In the genomic region with DNA sequence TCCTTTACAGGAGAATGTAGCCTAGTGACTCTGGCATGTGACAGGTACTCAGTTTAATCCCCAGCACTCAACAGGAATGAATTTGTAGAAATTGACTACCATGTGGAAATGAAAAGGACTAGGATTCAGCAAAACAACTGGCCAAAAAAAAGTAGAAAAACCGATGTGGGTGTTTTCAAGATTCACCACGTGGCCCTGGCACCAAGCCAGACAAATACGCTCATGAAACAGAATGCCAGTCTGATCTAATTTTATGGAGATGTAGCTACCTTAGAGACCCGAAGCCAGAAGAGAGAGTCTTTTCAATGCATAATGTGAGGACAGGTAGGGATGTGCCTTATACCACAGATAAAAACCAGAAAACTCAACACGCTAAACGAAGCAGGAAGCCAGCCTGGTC, we compare ENCODE assay signal across 14 mouse cellular contexts. TPM values are rescaled to one million over a fixed set of nuclear protein-coding genes. Genes with fewer than 3 reads are reported as not detected.
DNase-seq lines count a peak whose midpoint lies in the region; ATAC-seq and TF ChIP-seq lines count a peak whose summit lies in the region.
"Had no signal": no experiment of that assay in that cellular context is flagged by ENCODE, and none has a peak within 500 bp of the region (broad histone marks: within the 10 kb centered on the region; RNA-seq: fewer than 3 reads in every experiment).

No protein-coding gene starts in this region.

- DNase-seq in heart, adult 2 months = no peak
- DNase-seq in midbrain, embryonic 14.5 days = peak; percentile 60
- DNase-seq in midbrain, embryonic 10.5 days (ENCODE audit: low spot score) = no peak
- DNase-seq in CD8-positive naive resting alpha-beta T cell, adult 2 months (ENCODE audit: low read depth in 2 of 2, low spot score in 2 of 2) = peak; percentile 4 to 9
- DNase-seq in induced T-regulatory cell, adult 2 months (ENCODE audit: low read depth) = peak; percentile 60
- no peak for DNase-seq in layer of hippocampus, adult 11-12 months (ENCODE audit: low spot score)
- DNase-seq: gastrocnemius, postnatal 25 days; heart, postnatal 36 days; kidney, adult 2 months had no signal

- TF ChIP-seq POLR2A in heart, adult 2 months (IDR thresholded peaks at IDR 0.05; ENCODE audit: insufficient read depth, low read depth, low read length) = no peak

- intact Hi-C loops in heart, adult 2 months (cut with DNase I) = loop anchor here (5.0 kb wide), 2 partner anchors 38 to 62 kb away; no protein-coding TSS in a partner anchor

- H3K9me3 ChIP-seq in heart, embryonic 12.5 days (replicated peaks) = no peaks in the 10 kb centered on the region
- no peaks in the 10 kb centered on the region for H3K9me3 ChIP-seq in midbrain, embryonic 14.5 days (ENCODE audit: control insufficient read depth, low read length)
- no peaks in the 10 kb centered on the region for H3K9me3 ChIP-seq in midbrain, embryonic 10.5 days (replicated peaks)
- H3K9me3 ChIP-seq: limb, embryonic 12.5 days; lung, embryonic 15.5 days; midbrain, embryonic 12.5 days had no signal

- TF ChIP-seq EP300 in heart, adult 2 months (IDR thresholded peaks at IDR 0.05; ENCODE audit: insufficient read depth, low read depth, low read length) = no peak

- WGBS in heart, embryonic 12.5 days = 52% methylated on average over 6 of the region's 6 CpGs
- WGBS in heart, adult 2 months = 47% methylated on average over 6 of the region's 6 CpGs
- WGBS in midbrain, embryonic 14.5 days = 68% methylated on average over 6 of the region's 6 CpGs
- 92% methylated on average over 6 of the region's 6 CpGs for WGBS in midbrain, embryonic 10.5 days

- H3K4me3 ChIP-seq in heart, embryonic 12.5 days = no peak overlapping the region
- no peak overlapping the region for H3K4me3 ChIP-seq in heart, adult 2 months
- no peak overlapping the region for H3K4me3 ChIP-seq in midbrain, embryonic 14.5 days (replicated peaks; ENCODE audit: low read depth, low read length)
- H3K4me3 ChIP-seq in midbrain, embryonic 10.5 days = no peak overlapping the region
- H3K4me3 ChIP-seq: limb, embryonic 12.5 days; lung, embryonic 15.5 days; midbrain, embryonic 12.5 days had no signal

- no peaks in the 10 kb centered on the region for H3K36me3 ChIP-seq in heart, embryonic 12.5 days
- H3K36me3 ChIP-seq in heart, adult 2 months (ENCODE audit: control insufficient read depth, insufficient read depth, low read length) = no peaks in the 10 kb centered on the region
- no peaks in the 10 kb centered on the region for H3K36me3 ChIP-seq in midbrain, embryonic 14.5 days (ENCODE audit: control insufficient read depth, insufficient read depth, low read length)
- no peaks in the 10 kb centered on the region for H3K36me3 ChIP-seq in midbrain, embryonic 10.5 days
- H3K36me3 ChIP-seq: limb, embryonic 12.5 days; lung, embryonic 15.5 days; midbrain, embryonic 12.5 days had no signal

- no peaks in the 10 kb centered on the region for H3K27me3 ChIP-seq in heart, embryonic 12.5 days (replicated peaks)
- no peaks in the 10 kb centered on the region for H3K27me3 ChIP-seq in heart, adult 2 months (ENCODE audit: control insufficient read depth, insufficient read depth, low read length)
- H3K27me3 ChIP-seq in midbrain, embryonic 14.5 days (ENCODE audit: control insufficient read depth, insufficient read depth, low read length) = no peaks in the 10 kb centered on the region
- no peaks in the 10 kb centered on the region for H3K27me3 ChIP-seq in midbrain, embryonic 10.5 days (ENCODE audit: low read depth, poor library complexity, severe bottlenecking)
- H3K27me3 ChIP-seq: limb, embryonic 12.5 days; lung, embryonic 15.5 days; midbrain, embryonic 12.5 days had no signal

- no peak for ATAC-seq in heart, embryonic 12.5 days (ENCODE audit: insufficient number of reproducible peaks, low FRiP score)
- no peak for ATAC-seq in midbrain, embryonic 14.5 days (ENCODE audit: low FRiP score, low TSS enrichment)
- no peak for ATAC-seq in megakaryocyte, adult 5-6 weeks (ENCODE audit: poor library complexity, severe bottlenecking)

- peaks cover 35% of the 10 kb centered on the region for H3K4me1 ChIP-seq in heart, embryonic 12.5 days (replicated peaks)
- no peaks in the 10 kb centered on the region for H3K4me1 ChIP-seq in heart, adult 2 months (ENCODE audit: control insufficient read depth, insufficient read depth, low read length)
- H3K4me1 ChIP-seq in midbrain, embryonic 14.5 days (ENCODE audit: control insufficient read depth, insufficient read depth, low read length) = 0 out of 2 replicates have a peak, but pooled peaks cover 2% of the 10 kb centered on the region
- H3K4me1 ChIP-seq in midbrain, embryonic 10.5 days = peaks cover 16% of the 10 kb centered on the region

- TF ChIP-seq CTCF in heart, adult 2 months (IDR thresholded peaks at IDR 0.05) = no peak

- no peak overlapping the region for H3K9ac ChIP-seq in heart, embryonic 12.5 days
- H3K9ac ChIP-seq in heart, adult 2 months (ENCODE audit: low read depth, low read length) = no peak overlapping the region
- H3K9ac ChIP-seq in midbrain, embryonic 14.5 days (replicated peaks; ENCODE audit: low read length) = no peak overlapping the region
- H3K9ac ChIP-seq: limb, embryonic 12.5 days; lung, embryonic 15.5 days; midbrain, embryonic 12.5 days had no signal

- no peaks in the 10 kb centered on the region for H3K79me2 ChIP-seq in heart, adult 2 months (replicated peaks; ENCODE audit: control insufficient read depth, insufficient read depth, low read length)

- H3K27ac ChIP-seq in heart, embryonic 12.5 days (ENCODE audit: poor library complexity, severe bottlenecking) = no peak overlapping the region
- H3K27ac ChIP-seq in heart, adult 2 months = no peak overlapping the region
- peak overlapping the region; percentile 55; the same call in 1 of the 2 replicates for H3K27ac ChIP-seq in midbrain, embryonic 14.5 days (replicated peaks; ENCODE audit: low read depth, low read length)
- no peak overlapping the region for H3K27ac ChIP-seq in midbrain, embryonic 10.5 days (replicated peaks)
- H3K27ac ChIP-seq: limb, embryonic 12.5 days; lung, embryonic 15.5 days; midbrain, embryonic 12.5 days had no signal

- H3K4me2 ChIP-seq in heart, embryonic 12.5 days = 0 out of 2 replicates have a peak overlapping the region, but pooled peaks have one; percentile 15
- no peak overlapping the region for H3K4me2 ChIP-seq in midbrain, embryonic 14.5 days (ENCODE audit: low read length)
- H3K4me2 ChIP-seq: limb, embryonic 12.5 days; lung, embryonic 15.5 days; midbrain, embryonic 12.5 days had no signal

RNA-seq across cellular contexts. Expression of a gene that starts 54.4 kb away (rescaled TPM):
- polyA plus RNA-seq in heart, embryonic 12.5 days (2016; fragmentation: Nextera tagmentation; extraction: Ambion mirVana) = 51.3 and 55.2 TPM in 2 replicates
- total RNA-seq in heart, adult 2 months (2021) = 100 to 1,000 TPM; 135 to 152 TPM
- polyA plus RNA-seq in heart, adult 2 months (2012; rRNA removed) = 64.6 and 94.0 TPM in 2 replicates
- 49.5 and 50.4 TPM in 2 replicates for polyA plus RNA-seq in midbrain, embryonic 14.5 days (2014; fragmentation: Nextera tagmentation; extraction: Ambion mirVana)
- 35.2 and 35.8 TPM in 2 replicates for polyA plus RNA-seq in midbrain, embryonic 10.5 days (2016; fragmentation: Nextera tagmentation; extraction: Ambion mirVana)
- 31.5 and 41.4 TPM in 2 replicates for total RNA-seq in megakaryocyte, adult 5-6 weeks (2015)
- 35.1 and 35.9 TPM in 2 replicates for total RNA-seq in megakaryocyte, adult 5-6 weeks (2017)

Comparison
In these comparisons a context has a peak if more than half of its experiments do, and no peak if none do; other contexts are left out.
1. DNase-seq: peak in midbrain, embryonic 14.5 days (single experiment), CD8-positive naive resting alpha-beta T cell, adult 2 months (2 of 2) and induced T-regulatory cell, adult 2 months (single experiment); none in heart, adult 2 months (0 of 2), midbrain, embryonic 10.5 days (single experiment) and layer of hippocampus, adult 11-12 months (single experiment).